Mouse (Mus musculus) C2C12 (cell line): Measurements from ENCODE around the gene Spn.

ENCODE experiments used
- CEBPB ChIP-seq: IDR thresholded peaks from one replicate; pipeline ENCODE4 v1.6.1; 2011; ENCODE audit warnings: low read depth, mild to moderate bottlenecking, control low read depth, moderate library complexity
- CTCF ChIP-seq: IDR thresholded peaks from one replicate; pipeline ENCODE4 v1.5.1; 2011; ENCODE audit not compliant: control insufficient read depth, insufficient read depth, insufficient read length
- MAX ChIP-seq: IDR thresholded peaks from one replicate; pipeline ENCODE4 v1.6.1; 2011; ENCODE audit warnings: mild to moderate bottlenecking, control low read depth
- MYOD1 ChIP-seq: IDR thresholded peaks from one replicate; pipeline ENCODE4 v1.6.1; 2011; ENCODE audit warnings: low read depth; ENCODE audit not compliant: control insufficient read depth, insufficient read length
- MYOG ChIP-seq: IDR thresholded peaks from one replicate; pipeline ENCODE4 v1.6.1; 2011; ENCODE audit not compliant: control insufficient read depth, insufficient read length; ENCODE audit errors: extremely low read depth
- USF1 ChIP-seq: IDR thresholded peaks from one replicate; pipeline ENCODE4 v1.6.1; 2011; ENCODE audit warnings: low read depth, mild to moderate bottlenecking, control low read depth, moderate library complexity

- TF ChIP-seq CTCF (no peak), MYOD1 (no peak), CEBPB (no peak), MAX (no peak), MYOG (no peak), USF1 (no peak)
Measured at GRCm38 (mm10) chr7:127121061-127121910, 16.3 kb downstream of the Spn start.
